Mouse (Mus musculus): Measurements from ENCODE around the gene 0610012G03Rik. TPM values are rescaled to one million over a fixed set of nuclear protein-coding genes. Genes with fewer than 3 reads are reported as not detected.

0610012G03Rik gene
- 27.5 and 27.8 TPM in 2 replicates for total RNA-seq (2012; rRNA removed)

GRCm38 (mm10) chr16:31948345-31948774, at the start of gene 0610012G03Rik, which contains the start of gene Ncbp2:
Gene 0610012G03Rik (minus strand): TSS chr16:31948494.
Gene Ncbp2 (plus strand): TSS chr16:31948513.
- TF ChIP-seq HCFC1 (IDR thresholded peaks at IDR 0.05; ENCODE audit: borderline replicate concordance, insufficient read depth, low read length) (peak; percentile 94), ZC3H11A (IDR thresholded peaks at IDR 0.05; ENCODE audit: borderline replicate concordance, low read depth, low read length) (no peak)
- H3K4me1 ChIP-seq (ENCODE audit: control insufficient read depth in 2 of 2, insufficient read depth in 2 of 2, low read length in 2 of 2, poor library complexity in 1 of 2) = peaks cover 2 to 8% of the 10 kb centered on the region in 2 experiments; a peak in 1 of 4 replicates
- H3K4me3 ChIP-seq (ENCODE audit: insufficient read depth in 1 of 2, low read depth in 1 of 2, low read length in 2 of 2, poor library complexity in 1 of 2, severe bottlenecking in 1 of 2) = peak within 1 kb of the TSS; percentile 90 to 99
- in situ Hi-C loops (cut with MboI; ENCODE audit: low sequenced_read_pairs in 2 of 2, unreplicated experiment in 2 of 2) = no loop called here
- peak within 1 kb of the TSS; percentile 92 for H3K9ac ChIP-seq (ENCODE audit: insufficient read depth, low read depth, low read length, poor library complexity, severe bottlenecking)
- DNase-seq (ENCODE audit: low read depth, low spot score) = peak; percentile 89
- H3K27ac ChIP-seq (ENCODE audit: insufficient read depth, low read depth, low read length, poor library complexity, severe bottlenecking) = peak within 1 kb of the TSS; percentile 38
- peaks cover 2% of the 10 kb centered on the region; the same call in 1 of the 2 replicates for H3K36me3 ChIP-seq (ENCODE audit: control insufficient read depth, insufficient read depth, low read length, poor library complexity, severe bottlenecking)
- H3K9me3 ChIP-seq (ENCODE audit: control insufficient read depth, insufficient read depth, low read depth, low read length) = no peaks in the 10 kb centered on the region

GRCm38 (mm10) chr16:31996371-31996770, 48.1 kb upstream of the 0610012G03Rik start:
- no peaks in the 10 kb centered on the region for H3K9me3 ChIP-seq (ENCODE audit: control insufficient read depth, insufficient read depth, low read depth, low read length)
- DNase-seq (ENCODE audit: low read depth, low spot score) = no peak
- no peaks in the 10 kb centered on the region for H3K36me3 ChIP-seq (ENCODE audit: control insufficient read depth, insufficient read depth, low read length, poor library complexity, severe bottlenecking)
- TF ChIP-seq ZC3H11A (IDR thresholded peaks at IDR 0.05; ENCODE audit: borderline replicate concordance, low read depth, low read length) = no peak
- no peak for TF ChIP-seq HCFC1 (IDR thresholded peaks at IDR 0.05; ENCODE audit: borderline replicate concordance, insufficient read depth, low read length)
- TF ChIP-seq CHD2 (IDR thresholded peaks at IDR 0.05; ENCODE audit: low read depth, low read length) = no peak
- TF ChIP-seq MAFK (IDR thresholded peaks at IDR 0.05; ENCODE audit: insufficient read depth, low read depth, low read length) = no peak
- no peak for TF ChIP-seq ZNF384 (IDR thresholded peaks at IDR 0.05; ENCODE audit: low read depth, low read length)
- no peak overlapping the region for H3K27ac ChIP-seq (ENCODE audit: insufficient read depth, low read depth, low read length, poor library complexity, severe bottlenecking)
- H3K4me1 ChIP-seq (ENCODE audit: control insufficient read depth in 2 of 2, insufficient read depth in 2 of 2, low read length in 2 of 2, poor library complexity in 1 of 2) = 0 out of 4 replicates have a peak, but pooled peaks cover 0 to under 1% of the 10 kb centered on the region in 2 experiments
- no peak overlapping the region for H3K9ac ChIP-seq (ENCODE audit: insufficient read depth, low read depth, low read length, poor library complexity, severe bottlenecking)
- in situ Hi-C loops (cut with MboI; ENCODE audit: low sequenced_read_pairs in 2 of 2, unreplicated experiment in 2 of 2) = no loop called here
- no peak overlapping the region for H3K4me3 ChIP-seq (ENCODE audit: insufficient read depth in 1 of 2, low read depth in 1 of 2, low read length in 2 of 2, poor library complexity in 1 of 2, severe bottlenecking in 1 of 2)

GRCm38 (mm10) chr16:31993946-31994345, 45.7 kb upstream of the 0610012G03Rik start:
- H3K4me3 ChIP-seq (ENCODE audit: insufficient read depth in 1 of 2, low read depth in 1 of 2, low read length in 2 of 2, poor library complexity in 1 of 2, severe bottlenecking in 1 of 2) = no peak overlapping the region
- peaks cover 8% of the 10 kb centered on the region; the same call in 1 of the 2 replicates for H3K36me3 ChIP-seq (ENCODE audit: control insufficient read depth, insufficient read depth, low read length, poor library complexity, severe bottlenecking)
- no peak overlapping the region for H3K9ac ChIP-seq (ENCODE audit: insufficient read depth, low read depth, low read length, poor library complexity, severe bottlenecking)
- no peaks in the 10 kb centered on the region for H3K4me1 ChIP-seq (ENCODE audit: control insufficient read depth in 2 of 2, insufficient read depth in 2 of 2, low read length in 2 of 2, poor library complexity in 1 of 2)
- no peak for DNase-seq (ENCODE audit: low read depth, low spot score)
- TF ChIP-seq HCFC1 (IDR thresholded peaks at IDR 0.05; ENCODE audit: borderline replicate concordance, insufficient read depth, low read length) (no peak), MAFK (IDR thresholded peaks at IDR 0.05; ENCODE audit: insufficient read depth, low read depth, low read length) (no peak), ZNF384 (IDR thresholded peaks at IDR 0.05; ENCODE audit: low read depth, low read length) (no peak), CHD2 (IDR thresholded peaks at IDR 0.05; ENCODE audit: low read depth, low read length) (no peak), ZC3H11A (IDR thresholded peaks at IDR 0.05; ENCODE audit: borderline replicate concordance, low read depth, low read length) (no peak)
- no peaks in the 10 kb centered on the region for H3K9me3 ChIP-seq (ENCODE audit: control insufficient read depth, insufficient read depth, low read depth, low read length)
- no peak overlapping the region for H3K27ac ChIP-seq (ENCODE audit: insufficient read depth, low read depth, low read length, poor library complexity, severe bottlenecking)
- in situ Hi-C loops (cut with MboI; ENCODE audit: low sequenced_read_pairs in 2 of 2, unreplicated experiment in 2 of 2) = no loop called here

GRCm38 (mm10) chr16:31993195-31993594, 44.9 kb upstream of the 0610012G03Rik start:
- TF ChIP-seq MAFK (IDR thresholded peaks at IDR 0.05; ENCODE audit: insufficient read depth, low read depth, low read length) = no peak
- TF ChIP-seq ZNF384 (IDR thresholded peaks at IDR 0.05; ENCODE audit: low read depth, low read length) = no peak
- no peak for TF ChIP-seq CHD2 (IDR thresholded peaks at IDR 0.05; ENCODE audit: low read depth, low read length)
- TF ChIP-seq ZC3H11A (IDR thresholded peaks at IDR 0.05; ENCODE audit: borderline replicate concordance, low read depth, low read length) = no peak
- TF ChIP-seq HCFC1 (IDR thresholded peaks at IDR 0.05; ENCODE audit: borderline replicate concordance, insufficient read depth, low read length) = no peak
- Histone ChIP-seq H3K36me3 (ENCODE audit: control insufficient read depth, insufficient read depth, low read length, poor library complexity, severe bottlenecking) (peaks cover 12% of the 10 kb centered on the region), H3K9ac (ENCODE audit: insufficient read depth, low read depth, low read length, poor library complexity, severe bottlenecking) (no peak overlapping the region), H3K4me3 (ENCODE audit: insufficient read depth in 1 of 2, low read depth in 1 of 2, low read length in 2 of 2, poor library complexity in 1 of 2, severe bottlenecking in 1 of 2) (no peak overlapping the region), H3K27ac (ENCODE audit: insufficient read depth, low read depth, low read length, poor library complexity, severe bottlenecking) (no peak overlapping the region), H3K4me1 (ENCODE audit: control insufficient read depth in 2 of 2, insufficient read depth in 2 of 2, low read length in 2 of 2, poor library complexity in 1 of 2) (no peaks in the 10 kb centered on the region), H3K9me3 (ENCODE audit: control insufficient read depth, insufficient read depth, low read depth, low read length) (no peaks in the 10 kb centered on the region)
- no peak for DNase-seq (ENCODE audit: low read depth, low spot score)
- in situ Hi-C loops (cut with MboI; ENCODE audit: low sequenced_read_pairs in 2 of 2, unreplicated experiment in 2 of 2) = no loop called here

- in situ Hi-C loops (cut with MboI; ENCODE audit: low sequenced_read_pairs in 2 of 2, unreplicated experiment in 2 of 2) = no loop called here
- TF ChIP-seq CHD2 (IDR thresholded peaks at IDR 0.05; ENCODE audit: low read depth, low read length) = no peak
- no peak for TF ChIP-seq ZC3H11A (IDR thresholded peaks at IDR 0.05; ENCODE audit: borderline replicate concordance, low read depth, low read length)
- TF ChIP-seq ZNF384 (IDR thresholded peaks at IDR 0.05; ENCODE audit: low read depth, low read length) = no peak
- no peak for TF ChIP-seq MAFK (IDR thresholded peaks at IDR 0.05; ENCODE audit: insufficient read depth, low read depth, low read length)
- TF ChIP-seq HCFC1 (IDR thresholded peaks at IDR 0.05; ENCODE audit: borderline replicate concordance, insufficient read depth, low read length) = no peak
- Histone ChIP-seq H3K9me3 (ENCODE audit: control insufficient read depth, insufficient read depth, low read depth, low read length) (no peaks in the 10 kb centered on the region), H3K36me3 (ENCODE audit: control insufficient read depth, insufficient read depth, low read length, poor library complexity, severe bottlenecking) (peaks cover 14% of the 10 kb centered on the region), H3K4me3 (ENCODE audit: insufficient read depth in 1 of 2, low read depth in 1 of 2, low read length in 2 of 2, poor library complexity in 1 of 2, severe bottlenecking in 1 of 2) (no peak overlapping the region), H3K9ac (ENCODE audit: insufficient read depth, low read depth, low read length, poor library complexity, severe bottlenecking) (no peak overlapping the region), H3K4me1 (ENCODE audit: control insufficient read depth in 2 of 2, insufficient read depth in 2 of 2, low read length in 2 of 2, poor library complexity in 1 of 2) (no peaks in the 10 kb centered on the region), H3K27ac (ENCODE audit: insufficient read depth, low read depth, low read length, poor library complexity, severe bottlenecking) (no peak overlapping the region)
- DNase-seq (ENCODE audit: low read depth, low spot score) = peak; percentile 41
Measured at GRCm38 (mm10) chr16:31992039-31992438, 43.7 kb upstream of the 0610012G03Rik start.

Data from ES-E14 (cell line).